Mouse (Mus musculus) small intestine, adult 2 months (tissue): Measurements from ENCODE around the gene Rhbdf2.
A peak's percentile ranks its signal among the peaks of the same experiment; 100 is the strongest.

Source experiments
- CTCF ChIP-seq: fragments of 200-500 bp; IDR thresholded peaks from 2 replicates; pipeline ENCODE4 v1.5.1; 2012; ENCODE audit warnings: low read depth, mild to moderate bottlenecking, control low read depth, inconsistent platforms, low read length, moderate library complexity, mixed read lengths; ENCODE audit not compliant: insufficient replicate concordance, insufficient read length; ENCODE audit errors: extremely low read depth
- POLR2A ChIP-seq: fragments of 200-500 bp; IDR thresholded peaks from 2 replicates; pipeline ENCODE4 v1.6.1; 2012; ENCODE audit warnings: low read depth, mild to moderate bottlenecking, control low read depth, inconsistent platforms, low read length, moderate library complexity

GRCm38 (mm10) chr11:116586801-116587631 is 39.8 kb downstream of the Rhbdf2 start:
- TF ChIP-seq CTCF (peak; percentile 100), POLR2A (peak; percentile 32; the same call in 1 of the 2 replicates)
